Comparison of ENCODE assay signal across 21 mouse cellular contexts in genomic region chr3:86149521-86149920, GRCm38 (mm10). TPM values are rescaled to one million over a fixed set of nuclear protein-coding genes. Genes with fewer than 3 reads are reported as not detected.
DNase-seq lines count a peak whose midpoint lies in the region; ATAC-seq and TF ChIP-seq lines count a peak whose summit lies in the region.
"Had no signal": no experiment of that assay in that cellular context is flagged by ENCODE, and none has a peak within 500 bp of the region (broad histone marks: within the 10 kb centered on the region; RNA-seq: fewer than 3 reads in every experiment).

No protein-coding gene starts in this region.

- no peaks in the 10 kb centered on the region for H3K27me3 ChIP-seq in forebrain, embryonic 12.5 days
- no peaks in the 10 kb centered on the region for H3K27me3 ChIP-seq in forebrain, embryonic 11.5 days (ENCODE audit: control insufficient read depth, insufficient read depth, low read length)
- no peaks in the 10 kb centered on the region for H3K27me3 ChIP-seq in kidney, postnatal 0 days (ENCODE audit: insufficient read depth, low read length)
- no peaks in the 10 kb centered on the region for H3K27me3 ChIP-seq in embryonic facial prominence, embryonic 13.5 days
- H3K27me3 ChIP-seq: embryonic facial prominence, embryonic 15.5 days; hindbrain, embryonic 13.5 days had no signal

- ATAC-seq in forebrain, embryonic 12.5 days (ENCODE audit: low FRiP score), result no peak
- ATAC-seq in forebrain, embryonic 11.5 days (replicated peaks; ENCODE audit: low FRiP score), result no peak
- no peak for ATAC-seq in kidney, postnatal 0 days (replicated peaks; ENCODE audit: low FRiP score, low read depth)
- no peak for ATAC-seq in embryonic facial prominence, embryonic 13.5 days (ENCODE audit: insufficient number of reproducible peaks, insufficient read depth, low FRiP score, low TSS enrichment, low read depth)
- ATAC-seq: forebrain, embryonic 14.5 days; hindbrain, postnatal 0 days had no signal

- 0 out of 2 replicates have a peak, but pooled peaks cover 8% of the 10 kb centered on the region for H3K4me1 ChIP-seq in forebrain, embryonic 12.5 days
- no peaks in the 10 kb centered on the region for H3K4me1 ChIP-seq in forebrain, embryonic 11.5 days (replicated peaks; ENCODE audit: control insufficient read depth, insufficient read depth, low read length)
- no peaks in the 10 kb centered on the region for H3K4me1 ChIP-seq in kidney, postnatal 0 days (replicated peaks; ENCODE audit: insufficient read depth, low read length)
- H3K4me1 ChIP-seq in embryonic facial prominence, embryonic 13.5 days, result peaks cover 11% of the 10 kb centered on the region; the same call in 1 of the 2 replicates

- H3K4me2 ChIP-seq in forebrain, embryonic 12.5 days, result no peak overlapping the region
- H3K4me2 ChIP-seq in forebrain, embryonic 11.5 days (ENCODE audit: low read depth, low read length, severe bottlenecking), result no peak overlapping the region
- no peak overlapping the region for H3K4me2 ChIP-seq in kidney, postnatal 0 days (ENCODE audit: low read length)
- no peak overlapping the region for H3K4me2 ChIP-seq in embryonic facial prominence, embryonic 13.5 days
- H3K4me2 ChIP-seq: embryonic facial prominence, embryonic 15.5 days; hindbrain, embryonic 13.5 days had no signal

- TF ChIP-seq CTCF in kidney, postnatal 0 days (IDR thresholded peaks at IDR 0.05; ENCODE audit: low read depth), result no peak

- DNase-seq in forebrain, embryonic 11.5 days (ENCODE audit: low spot score), result no peak
- DNase-seq in kidney, postnatal 0 days (ENCODE audit: low spot score), result peak; percentile 65
- no peak for DNase-seq in kidney, postnatal 10 days
- DNase-seq in NIH3T3 (ENCODE audit: low read depth), result peak; percentile 53
- no peak for DNase-seq in adrenal gland, adult 18-20 months (ENCODE audit: low spot score in 2 of 2)
- DNase-seq in cerebellum, adult 11-12 months, result no peak
- DNase-seq: adrenal gland, postnatal 14 days; cerebellum, adult 2 months; cerebellum, postnatal 10 days; embryo, embryonic 11 days; gastrocnemius, adult 2 months; gastrocnemius, postnatal 25 days; heart, postnatal 10 days; heart, postnatal 4 days; kidney, adult 11 months had no signal

- H3K4me3 ChIP-seq in forebrain, embryonic 12.5 days (replicated peaks), result no peak overlapping the region
- no peak overlapping the region for H3K4me3 ChIP-seq in forebrain, embryonic 11.5 days (ENCODE audit: low read depth, low read length)
- H3K4me3 ChIP-seq in kidney, postnatal 0 days (replicated peaks; ENCODE audit: low read depth, low read length), result no peak overlapping the region
- no peak overlapping the region for H3K4me3 ChIP-seq in embryonic facial prominence, embryonic 13.5 days
- H3K4me3 ChIP-seq: embryonic facial prominence, embryonic 15.5 days; gastrocnemius, adult 2 months; hindbrain, embryonic 13.5 days had no signal

- 0 out of 2 replicates have a peak overlapping the region, but pooled peaks have one; percentile 21 for H3K27ac ChIP-seq in forebrain, embryonic 12.5 days
- H3K27ac ChIP-seq in forebrain, embryonic 11.5 days (ENCODE audit: low read depth, low read length), result no peak overlapping the region
- 0 out of 2 replicates have a peak overlapping the region, but pooled peaks have one; percentile 8 for H3K27ac ChIP-seq in kidney, postnatal 0 days
- H3K27ac ChIP-seq in embryonic facial prominence, embryonic 13.5 days, result peak overlapping the region; percentile 3
- H3K27ac ChIP-seq: embryonic facial prominence, embryonic 15.5 days; gastrocnemius, adult 2 months; hindbrain, embryonic 13.5 days; hindbrain, postnatal 0 days had no signal

- H3K9me3 ChIP-seq in forebrain, embryonic 12.5 days, result no peaks in the 10 kb centered on the region
- no peaks in the 10 kb centered on the region for H3K9me3 ChIP-seq in forebrain, embryonic 11.5 days (ENCODE audit: control insufficient read depth, low read length)
- no peaks in the 10 kb centered on the region for H3K9me3 ChIP-seq in kidney, postnatal 0 days (replicated peaks; ENCODE audit: low read length)
- H3K9me3 ChIP-seq in embryonic facial prominence, embryonic 13.5 days, result no peaks in the 10 kb centered on the region
- H3K9me3 ChIP-seq: embryonic facial prominence, embryonic 15.5 days; hindbrain, embryonic 13.5 days had no signal

- no peak overlapping the region for H3K9ac ChIP-seq in forebrain, embryonic 12.5 days
- H3K9ac ChIP-seq in forebrain, embryonic 11.5 days (ENCODE audit: low read length), result no peak overlapping the region
- no peak overlapping the region for H3K9ac ChIP-seq in kidney, postnatal 0 days (ENCODE audit: low read depth, low read length)
- no peak overlapping the region for H3K9ac ChIP-seq in embryonic facial prominence, embryonic 13.5 days
- H3K9ac ChIP-seq: embryonic facial prominence, embryonic 15.5 days; hindbrain, embryonic 13.5 days had no signal

- WGBS in forebrain, embryonic 12.5 days, result 69% methylated on average over 9 of the region's 9 CpGs
- WGBS in forebrain, embryonic 11.5 days, result 81% methylated on average over 9 of the region's 9 CpGs
- WGBS in kidney, postnatal 0 days, result 44% methylated on average over 9 of the region's 9 CpGs
- 45% methylated on average over 9 of the region's 9 CpGs for WGBS in embryonic facial prominence, embryonic 13.5 days

- no peaks in the 10 kb centered on the region for H3K36me3 ChIP-seq in forebrain, embryonic 12.5 days (replicated peaks)
- no peaks in the 10 kb centered on the region for H3K36me3 ChIP-seq in forebrain, embryonic 11.5 days (ENCODE audit: control insufficient read depth, insufficient read depth, low read length)
- no peaks in the 10 kb centered on the region for H3K36me3 ChIP-seq in kidney, postnatal 0 days (ENCODE audit: insufficient read depth, low read length)
- no peaks in the 10 kb centered on the region for H3K36me3 ChIP-seq in embryonic facial prominence, embryonic 13.5 days
- H3K36me3 ChIP-seq: embryonic facial prominence, embryonic 15.5 days; hindbrain, embryonic 13.5 days had no signal

RNA-seq across cellular contexts. Expression of gene Rps3a1, which starts 7.0 kb away (rescaled TPM):
- polyA plus RNA-seq in forebrain, embryonic 12.5 days (2016; fragmentation: Nextera tagmentation; extraction: Ambion mirVana), result 862 and 915 TPM in 2 replicates
- 981 and 1,071 TPM in 2 replicates for polyA plus RNA-seq in forebrain, embryonic 11.5 days (2014; fragmentation: Nextera tagmentation; extraction: Ambion mirVana)
- 1,526 and 1,685 TPM in 2 replicates for polyA plus RNA-seq in kidney, postnatal 0 days (2015; fragmentation: Nextera tagmentation; extraction: Ambion mirVana)
- polyA plus RNA-seq in embryonic facial prominence, embryonic 13.5 days (2015; fragmentation: Nextera tagmentation; extraction: Ambion mirVana), result 1,432 and 1,487 TPM in 2 replicates
- 100 to 1,000 TPM; 724 to 824 TPM for total RNA-seq in adrenal gland, adult 18-20 months (2021)

Comparison
In these comparisons a context has a peak if more than half of its experiments do, and no peak if none do; other contexts are left out.
1. DNase-seq: peak in kidney, postnatal 0 days (single experiment) and NIH3T3 (single experiment); none in forebrain, embryonic 11.5 days (single experiment), kidney, postnatal 10 days (single experiment), adrenal gland, adult 18-20 months (0 of 2) and cerebellum, adult 11-12 months (single experiment).